Mouse (Mus musculus) gastrocnemius, postnatal 14 days (tissue): ENCODE measurements at regions not wholly inside any gene's neighbourhood (a gene's known extent, or its start where the extent isn't known, plus 50 kb on each side); places are given as distances from the start of the nearest gene placed in this dataset.

Experiments used
- DNase-seq: peaks from one replicate; pipeline ENCODE4 v3.0.0; 2021; ENCODE audit warnings: mixed read lengths
- intact Hi-C: fragments of 180-260 bp; cut with DNase I; formaldehyde crosslinking; loops from one replicate; pipeline ENCODE4 v1.15.1; 2025; ENCODE audit warnings: low total_unique reads

GRCm38 (mm10) chr9:94045462-94046126, 492.3 kb downstream of the 1190002N15Rik start:
- intact Hi-C loops, result no loop called here
- DNase-seq, result no peak

GRCm38 (mm10) chr9:94023761-94024160, 514.1 kb downstream of the 1190002N15Rik start:
- intact Hi-C loops, result no loop called here
- DNase-seq, result no peak

DNA sequence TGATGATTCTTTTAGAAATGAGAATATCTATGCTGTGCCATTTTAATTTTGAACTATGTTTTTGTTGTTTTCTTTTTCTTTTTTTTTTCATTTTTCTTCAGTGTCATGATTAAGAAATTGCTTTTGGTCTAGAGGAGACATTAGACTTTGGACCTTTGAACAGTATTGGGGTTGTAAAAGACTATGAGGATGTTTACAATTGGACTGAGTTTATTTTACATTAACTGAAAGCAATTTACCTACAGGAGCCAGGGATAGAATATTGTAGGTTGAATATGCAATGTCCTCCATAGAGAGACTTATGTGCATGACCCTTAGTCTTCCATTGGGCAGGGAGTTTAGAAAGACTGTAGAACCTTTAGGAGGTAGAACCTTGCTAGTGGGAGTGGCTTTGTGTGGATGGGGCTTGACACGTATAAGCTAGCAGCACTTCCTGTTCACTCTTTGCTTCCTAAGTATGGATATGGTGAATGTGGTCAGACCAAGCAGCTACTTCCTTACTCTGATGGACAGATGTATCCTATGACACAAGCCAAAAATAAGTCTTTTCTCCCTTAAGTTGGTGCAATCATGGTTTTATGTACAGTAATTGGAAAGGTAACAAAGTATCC, 516.5 kb downstream of the 1190002N15Rik start:
- DNase-seq, result no peak
- intact Hi-C loops, result no loop called here

- no peak for DNase-seq
- intact Hi-C loops, result no loop called here
Measured at GRCm38 (mm10) chr9:94016747-94017487, 521.0 kb downstream of the 1190002N15Rik start.

GRCm38 (mm10) chr9:93992216-93992615, 545.7 kb downstream of the 1190002N15Rik start:
- intact Hi-C loops, result no loop called here
- no peak for DNase-seq

GRCm38 (mm10) chr9:93991141-93991540, 546.7 kb downstream of the 1190002N15Rik start:
- intact Hi-C loops, result no loop called here
- DNase-seq, result no peak

DNA sequence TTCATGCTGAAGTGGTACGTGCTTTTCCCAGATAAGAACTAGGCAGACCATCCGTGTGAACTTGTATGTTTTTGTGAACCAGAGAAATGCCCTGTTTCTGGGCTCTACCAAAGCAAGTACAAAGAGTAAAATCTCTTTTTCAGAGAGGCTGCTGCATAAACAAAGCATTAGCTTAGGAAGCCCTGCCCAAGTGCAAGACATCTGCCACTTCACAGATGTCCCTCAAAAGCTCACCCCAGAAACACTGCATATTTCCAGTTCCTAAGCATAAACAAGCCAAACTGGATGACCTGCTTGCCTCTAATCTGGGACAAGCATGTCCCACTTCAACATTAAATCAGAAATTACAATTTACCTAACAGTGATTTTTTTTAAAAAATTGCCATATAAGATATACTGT, 556.7 kb downstream of the 1190002N15Rik start:
- no peak for DNase-seq
- intact Hi-C loops, result no loop called here

- intact Hi-C loops, result no loop called here
- DNase-seq, result no peak
Measured at GRCm38 (mm10) chr9:93969691-93970284, 568.1 kb downstream of the 1190002N15Rik start.

DNA sequence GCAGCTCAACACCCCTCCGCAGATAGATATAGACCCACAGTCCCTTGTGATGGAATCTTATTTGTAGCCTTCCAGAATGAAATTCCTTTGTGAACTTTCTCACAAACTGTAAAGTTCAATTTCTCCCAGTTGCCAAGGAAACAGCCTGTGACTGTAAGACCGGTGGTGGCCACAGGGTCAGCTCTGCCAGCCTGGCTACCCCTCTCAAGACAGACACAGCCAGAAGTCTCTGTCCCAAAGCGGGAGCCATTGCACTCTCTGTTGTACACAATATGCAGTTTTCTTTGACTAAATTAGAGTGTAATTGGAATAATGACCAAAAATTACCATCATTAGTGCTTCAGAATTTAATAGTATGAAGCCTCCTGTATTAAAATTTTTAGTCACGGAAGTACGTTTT, 568.8 kb downstream of the 1190002N15Rik start:
- DNase-seq, result no peak
- intact Hi-C loops, result no loop called here

GRCm38 (mm10) chr9:93955235-93956040, 582.4 kb downstream of the 1190002N15Rik start:
- DNase-seq, result no peak
- intact Hi-C loops, result no loop called here

DNA sequence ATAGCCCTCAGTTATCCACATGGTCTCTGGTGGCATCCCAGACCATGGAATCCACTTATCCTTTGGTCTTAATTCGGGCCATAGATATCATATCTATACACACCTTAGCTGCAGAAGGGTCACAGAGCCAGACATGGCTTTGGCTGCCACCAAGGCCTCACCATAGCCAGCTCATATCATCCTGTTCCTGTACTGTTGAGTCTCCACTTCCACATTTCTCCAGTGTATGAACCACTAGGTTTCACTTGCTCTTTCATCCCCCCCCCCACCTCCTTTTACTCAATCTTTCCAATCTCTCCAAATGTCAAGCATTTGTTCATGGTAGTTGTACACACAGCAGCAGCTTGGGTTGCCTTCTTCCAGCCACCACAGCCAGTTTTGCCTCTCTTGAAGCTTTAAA, 589.2 kb downstream of the 1190002N15Rik start:
- DNase-seq, result no peak
- intact Hi-C loops, result no loop called here

- intact Hi-C loops, result no loop called here
- DNase-seq, result no peak
Measured at GRCm38 (mm10) chr9:93947053-93947452, 590.8 kb downstream of the 1190002N15Rik start.

DNA sequence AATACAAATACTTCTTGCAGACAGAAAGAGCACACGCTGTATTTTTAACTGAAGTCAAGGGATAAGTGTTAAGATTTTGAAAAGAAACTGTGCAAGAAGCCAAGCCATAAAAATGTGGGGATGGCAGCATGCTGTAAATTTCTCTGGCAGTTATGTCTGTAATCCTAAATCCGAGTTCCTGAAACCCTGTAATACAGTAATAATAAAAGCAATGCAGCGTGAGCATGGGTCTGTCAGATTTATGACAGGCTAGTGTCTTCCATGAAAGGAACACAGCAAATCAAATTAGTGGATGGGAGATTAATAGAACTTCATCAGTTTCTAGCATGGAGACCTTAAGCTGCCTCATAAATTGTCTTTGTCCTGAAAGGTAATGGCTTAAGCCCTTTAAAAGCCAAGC, 597.7 kb downstream of the 1190002N15Rik start:
- intact Hi-C loops, result no loop called here
- DNase-seq, result no peak

DNA sequence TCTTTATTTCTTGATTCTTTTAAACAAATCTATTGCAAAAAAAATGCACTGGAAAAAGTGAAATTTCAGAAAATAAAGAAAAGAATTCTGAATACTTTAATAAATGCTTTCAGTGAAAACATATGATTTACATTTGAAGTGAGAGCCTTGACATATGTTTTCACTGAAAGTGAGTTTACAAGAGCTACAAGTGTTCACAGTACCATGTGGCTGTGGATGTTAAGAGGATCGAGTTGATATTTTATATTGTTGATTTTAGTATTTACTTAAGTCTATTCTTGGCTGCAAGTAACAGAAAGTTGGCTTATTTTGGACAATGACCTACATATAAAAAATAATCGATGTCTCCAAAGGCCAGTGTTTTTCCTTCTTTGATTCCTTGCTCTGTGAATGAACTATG, 607.2 kb downstream of the 1190002N15Rik start:
- intact Hi-C loops, result no loop called here
- DNase-seq, result no peak

DNA sequence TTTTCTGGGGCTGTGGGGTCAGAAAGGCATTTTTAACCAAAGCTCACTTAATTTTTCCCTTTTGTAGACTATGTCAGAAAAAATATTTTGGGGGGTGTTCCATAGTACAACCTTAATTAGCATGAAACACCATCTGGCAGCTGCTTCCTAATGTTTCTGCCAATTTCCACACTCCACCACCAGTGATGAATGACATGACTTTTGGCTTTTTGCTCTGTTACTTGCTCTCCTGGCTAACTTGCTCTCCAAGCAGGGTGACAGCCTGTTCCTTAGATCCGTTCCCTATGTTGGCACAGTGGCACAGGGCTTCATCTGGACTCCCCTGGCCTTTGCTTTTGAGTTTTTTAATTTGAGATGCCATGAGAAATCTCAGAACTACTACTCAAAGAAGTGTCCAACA, 648.6 kb downstream of the 1190002N15Rik start:
- intact Hi-C loops, result no loop called here
- DNase-seq, result no peak

DNA sequence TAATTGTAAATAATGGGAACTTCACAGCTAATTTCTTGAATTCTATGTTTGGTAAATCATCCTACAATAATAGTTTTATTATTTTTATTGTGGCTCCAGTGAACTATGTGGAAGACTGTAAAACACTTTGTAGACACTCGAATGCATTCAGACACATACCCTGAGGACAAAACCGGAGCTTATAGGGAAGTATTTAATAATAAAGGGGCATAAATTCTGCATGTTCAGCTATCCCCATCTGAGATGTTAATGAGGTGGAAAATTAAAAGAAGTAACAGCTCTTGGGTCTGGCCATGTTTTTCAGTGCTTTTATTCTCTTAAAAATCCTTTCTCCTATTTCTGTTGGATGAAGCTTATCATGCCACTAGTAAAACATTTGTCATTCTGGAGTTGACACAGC, 657.8 kb downstream of the 1190002N15Rik start:
- DNase-seq, result no peak
- intact Hi-C loops, result no loop called here

DNA sequence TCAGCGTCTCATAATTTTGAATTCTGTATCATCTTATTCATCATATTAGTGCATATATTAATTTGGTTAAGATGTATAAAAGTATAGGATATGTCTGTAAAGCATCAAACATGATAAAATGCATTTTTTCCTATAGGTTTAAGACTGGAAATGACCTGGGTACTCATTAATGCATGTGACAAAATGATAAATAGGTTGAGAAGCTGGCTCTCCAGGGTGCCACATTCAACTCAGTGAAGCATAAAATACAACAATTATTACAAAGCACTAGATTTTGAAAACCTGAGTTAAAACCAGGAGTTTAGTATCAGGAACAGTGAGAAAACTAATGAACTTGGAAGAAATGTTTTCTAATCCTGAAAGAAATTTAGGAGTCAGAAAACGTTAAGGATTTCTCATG, 658.3 kb downstream of the 1190002N15Rik start:
- no peak for DNase-seq
- intact Hi-C loops, result no loop called here

DNA sequence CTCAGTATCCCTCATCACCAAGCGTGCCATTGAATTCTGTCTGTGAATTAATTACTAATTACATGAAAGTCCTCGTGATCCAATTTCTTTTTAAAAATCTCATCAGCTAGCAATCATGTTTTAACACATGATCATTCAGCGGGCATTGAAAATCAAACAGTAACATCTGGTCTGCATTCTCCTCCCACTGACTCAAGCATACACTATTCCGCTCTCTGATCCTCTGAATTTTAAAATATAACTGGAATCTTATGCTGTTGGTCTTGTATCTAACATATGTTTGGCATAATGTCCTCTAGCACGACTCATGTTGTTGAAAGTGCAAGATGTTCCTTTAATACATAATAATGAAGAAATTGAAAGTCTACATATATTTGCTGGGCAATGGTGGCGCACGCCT, 667.1 kb downstream of the 1190002N15Rik start:
- no peak for DNase-seq
- intact Hi-C loops, result no loop called here

- no peak for DNase-seq
Measured at GRCm38 (mm10) chr9:93857937-93858336, 679.9 kb downstream of the 1190002N15Rik start.

DNA sequence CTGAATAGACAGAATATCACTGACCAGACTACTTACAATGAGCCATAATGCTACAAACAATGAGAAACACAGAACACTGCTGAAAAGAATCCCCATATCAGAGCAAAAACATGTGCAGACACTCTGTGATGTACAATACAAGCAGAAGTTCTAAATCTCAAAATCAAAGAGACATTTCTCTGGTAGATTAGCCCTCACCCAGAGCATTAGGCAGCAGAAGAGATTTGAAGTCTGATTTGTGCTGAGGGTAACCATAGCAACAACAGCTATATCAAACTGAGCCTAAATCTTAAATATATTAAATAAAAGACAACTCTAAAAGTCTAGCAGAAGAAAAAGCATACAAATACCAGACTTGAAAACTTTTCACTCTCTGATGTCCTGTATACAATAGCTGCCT, 691.5 kb downstream of the 1190002N15Rik start:
- intact Hi-C loops, result no loop called here
- no peak for DNase-seq

More at GRCm38 (mm10) chr9:93857937-93858336, 679.9 kb downstream of the 1190002N15Rik start:
- intact Hi-C loops, result no loop called here
